Mouse (Mus musculus): ENCODE data around the gene Msgn1. TPM values are rescaled to one million over a fixed set of nuclear protein-coding genes. Genes with fewer than 3 reads are reported as not detected.

The Msgn1 gene
- polyA plus RNA-seq (2015; fragmentation: Nextera tagmentation; extraction: Ambion mirVana) = not detected in 2 replicates

DNA sequence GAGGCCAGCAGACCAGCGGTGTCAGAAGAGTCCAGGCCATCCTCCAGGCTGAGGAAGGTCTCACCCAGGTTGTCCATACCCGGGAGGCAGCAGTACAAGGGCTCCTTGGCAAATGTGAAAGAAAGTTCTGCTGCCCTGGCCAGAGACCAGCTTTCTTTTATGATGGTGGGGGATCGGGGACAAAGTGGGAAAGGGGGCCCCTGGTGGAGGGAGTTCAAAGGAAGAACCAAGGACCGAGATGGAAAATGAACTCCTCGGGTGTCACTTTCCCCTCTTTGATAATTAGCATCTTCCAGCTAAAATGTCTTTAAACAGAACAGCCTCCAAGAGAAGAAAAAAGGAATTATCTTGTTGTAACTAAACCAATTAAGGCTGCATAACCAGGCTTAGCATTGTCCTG is at the start of gene Msgn1:
Gene Msgn1, minus strand, starts transcription at position 101 of the 400 bp plus-strand sequence.
- peaks cover 8% of the 10 kb centered on the region for H3K4me1 ChIP-seq
- H3K36me3 ChIP-seq = no peaks in the 10 kb centered on the region
- 38% methylated on average over 5 of the region's 5 CpGs for WGBS
- H3K27me3 ChIP-seq = no peaks in the 10 kb centered on the region
- H3K27ac ChIP-seq = no peak within 1 kb of the TSS
- no peak for ATAC-seq (ENCODE audit: borderline replicate concordance, extremely low read depth, low FRiP score, low TSS enrichment)
- H3K9ac ChIP-seq = no peak within 1 kb of the TSS
- H3K4me2 ChIP-seq = no peak within 1 kb of the TSS
- H3K9me3 ChIP-seq = no peaks in the 10 kb centered on the region
- H3K4me3 ChIP-seq = no peak within 1 kb of the TSS

- no peak overlapping the region for H3K4me2 ChIP-seq
- H3K27ac ChIP-seq = no peak overlapping the region
- H3K27me3 ChIP-seq = no peaks in the 10 kb centered on the region
- no peaks in the 10 kb centered on the region for H3K9me3 ChIP-seq
- no peak for ATAC-seq (ENCODE audit: borderline replicate concordance, extremely low read depth, low FRiP score, low TSS enrichment)
- H3K4me3 ChIP-seq = no peak overlapping the region
- no peak overlapping the region for H3K9ac ChIP-seq
- H3K4me1 ChIP-seq = no peaks in the 10 kb centered on the region
- peaks cover 12% of the 10 kb centered on the region; the same call in 1 of the 2 replicates for H3K36me3 ChIP-seq
- 73% methylated on average over 3 of the region's 3 CpGs for WGBS
Observed at GRCm38 (mm10) chr12:11250322-11250721, 41.5 kb upstream of the Msgn1 start.

DNA sequence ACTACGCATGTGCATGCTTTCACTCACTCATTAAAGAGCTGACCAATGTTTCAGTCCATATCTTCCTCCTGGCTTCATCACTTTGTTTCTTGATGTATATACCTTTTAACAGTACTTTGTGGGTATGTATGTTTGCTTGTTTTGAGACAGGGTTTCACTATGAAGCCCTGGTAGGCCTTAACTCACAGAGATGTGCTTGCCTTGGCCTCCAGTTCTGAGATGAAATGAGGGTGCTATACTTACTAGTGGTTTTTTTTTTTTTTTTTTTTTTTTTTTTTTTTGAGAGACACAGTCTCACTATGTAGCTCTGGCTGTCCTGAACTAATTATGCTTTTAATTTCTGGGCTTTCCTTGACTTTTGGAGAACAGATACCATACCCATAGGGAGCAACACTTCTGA is 38.7 kb upstream of the Msgn1 start:
- no peaks in the 10 kb centered on the region for H3K4me1 ChIP-seq
- no peaks in the 10 kb centered on the region for H3K9me3 ChIP-seq
- H3K27me3 ChIP-seq = no peaks in the 10 kb centered on the region
- no peak overlapping the region for H3K4me3 ChIP-seq
- H3K36me3 ChIP-seq = peaks cover 17% of the 10 kb centered on the region; the same call in 1 of the 2 replicates
- 91% methylated on average over 1 of the region's 1 CpGs for WGBS
- ATAC-seq (ENCODE audit: borderline replicate concordance, extremely low read depth, low FRiP score, low TSS enrichment) = no peak
- no peak overlapping the region for H3K4me2 ChIP-seq
- H3K27ac ChIP-seq = no peak overlapping the region
- no peak overlapping the region for H3K9ac ChIP-seq

DNA sequence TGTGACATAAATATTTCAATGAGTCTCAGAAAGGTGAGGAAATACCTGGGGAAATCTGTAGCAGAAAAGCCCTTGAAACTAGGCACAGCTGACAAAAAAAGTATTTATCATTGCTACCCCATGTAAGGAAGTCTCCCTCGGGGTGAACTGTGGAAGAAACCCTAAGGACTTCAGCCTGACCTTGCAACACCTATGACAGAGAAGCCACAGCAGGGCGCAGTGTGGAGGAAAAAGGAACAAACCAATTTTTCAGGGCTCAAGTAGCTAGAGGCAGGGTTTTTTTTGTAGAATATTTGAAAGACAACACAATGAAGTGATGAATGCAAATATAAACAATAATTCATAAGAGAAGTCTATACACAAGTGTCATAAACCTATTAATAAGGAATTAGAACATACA is 27.2 kb upstream of the Msgn1 start:
- no peak overlapping the region for H3K27ac ChIP-seq
- H3K4me2 ChIP-seq = no peak overlapping the region
- no peaks in the 10 kb centered on the region for H3K4me1 ChIP-seq
- H3K9me3 ChIP-seq = no peaks in the 10 kb centered on the region
- 54% methylated on average over 2 of the region's 2 CpGs for WGBS
- H3K4me3 ChIP-seq = no peak overlapping the region
- H3K27me3 ChIP-seq = no peaks in the 10 kb centered on the region
- H3K9ac ChIP-seq = no peak overlapping the region
- peaks cover 2% of the 10 kb centered on the region; the same call in 1 of the 2 replicates for H3K36me3 ChIP-seq
- ATAC-seq (ENCODE audit: borderline replicate concordance, extremely low read depth, low FRiP score, low TSS enrichment) = no peak

- 73% methylated on average over 2 of the region's 2 CpGs for WGBS
- Histone ChIP-seq H3K9me3 (no peaks in the 10 kb centered on the region), H3K27me3 (no peaks in the 10 kb centered on the region), H3K36me3 (no peaks in the 10 kb centered on the region), H3K27ac (no peak overlapping the region), H3K4me1 (peaks cover 5% of the 10 kb centered on the region), H3K9ac (no peak overlapping the region), H3K4me3 (no peak overlapping the region), H3K4me2 (no peak overlapping the region)
- no peak for ATAC-seq (ENCODE audit: borderline replicate concordance, extremely low read depth, low FRiP score, low TSS enrichment)
Observed at GRCm38 (mm10) chr12:11230267-11230666, 21.5 kb upstream of the Msgn1 start.

DNA sequence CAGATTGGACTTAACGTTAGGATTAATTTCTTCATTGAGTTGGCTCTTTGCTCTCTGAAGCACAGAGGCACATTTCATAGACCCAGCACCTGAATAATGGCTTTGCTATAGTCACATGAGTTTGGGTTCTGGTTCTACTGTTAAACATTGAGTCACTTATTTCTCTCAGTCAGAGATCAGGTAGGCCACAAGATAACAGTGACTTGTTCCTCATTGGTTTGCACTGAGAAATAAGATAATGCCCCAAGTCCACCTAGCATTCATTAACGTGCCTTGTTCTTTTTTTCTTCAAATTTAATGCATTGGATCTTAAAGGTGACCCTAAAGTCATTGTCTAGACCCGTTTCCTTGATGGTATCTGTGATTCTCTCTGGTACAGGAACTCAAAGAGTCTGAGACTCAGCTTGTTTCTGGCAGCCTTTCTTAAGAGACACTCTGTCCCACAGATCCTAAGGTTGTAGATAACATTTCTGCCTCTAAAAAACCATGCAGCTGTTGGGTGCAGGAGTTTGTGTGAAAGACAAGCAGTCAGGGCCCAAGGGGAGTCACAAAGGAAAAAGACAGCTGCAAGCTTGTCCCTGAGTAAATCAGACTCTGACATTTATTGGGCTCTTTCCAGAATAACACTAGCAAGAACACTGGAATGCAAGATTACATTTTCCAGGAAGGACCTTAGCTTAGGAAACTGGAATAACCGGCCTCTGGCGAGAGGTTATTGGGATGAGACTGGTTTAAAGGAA is 17.9 kb upstream of the Msgn1 start:
- Histone ChIP-seq H3K9me3 (no peaks in the 10 kb centered on the region), H3K27ac (no peak overlapping the region), H3K4me2 (no peak overlapping the region), H3K4me1 (peaks cover 5% of the 10 kb centered on the region), H3K27me3 (no peaks in the 10 kb centered on the region), H3K36me3 (no peaks in the 10 kb centered on the region), H3K4me3 (no peak overlapping the region), H3K9ac (no peak overlapping the region)
- ATAC-seq (ENCODE audit: borderline replicate concordance, extremely low read depth, low FRiP score, low TSS enrichment) = peak; percentile 42; the same call in 1 of the 2 replicates
- WGBS = 49% methylated on average over 5 of the region's 5 CpGs

- 46% methylated on average over 1 of the region's 1 CpGs for WGBS
- H3K9me3 ChIP-seq = no peaks in the 10 kb centered on the region
- peaks cover 5% of the 10 kb centered on the region for H3K4me1 ChIP-seq
- no peaks in the 10 kb centered on the region for H3K36me3 ChIP-seq
- no peak overlapping the region for H3K4me2 ChIP-seq
- no peak overlapping the region for H3K4me3 ChIP-seq
- no peaks in the 10 kb centered on the region for H3K27me3 ChIP-seq
- ATAC-seq (ENCODE audit: borderline replicate concordance, extremely low read depth, low FRiP score, low TSS enrichment) = no peak; the same call in 1 of the 2 replicates
- no peak overlapping the region for H3K9ac ChIP-seq
- no peak overlapping the region for H3K27ac ChIP-seq
Observed at GRCm38 (mm10) chr12:11226123-11226522, 17.4 kb upstream of the Msgn1 start.

DNA sequence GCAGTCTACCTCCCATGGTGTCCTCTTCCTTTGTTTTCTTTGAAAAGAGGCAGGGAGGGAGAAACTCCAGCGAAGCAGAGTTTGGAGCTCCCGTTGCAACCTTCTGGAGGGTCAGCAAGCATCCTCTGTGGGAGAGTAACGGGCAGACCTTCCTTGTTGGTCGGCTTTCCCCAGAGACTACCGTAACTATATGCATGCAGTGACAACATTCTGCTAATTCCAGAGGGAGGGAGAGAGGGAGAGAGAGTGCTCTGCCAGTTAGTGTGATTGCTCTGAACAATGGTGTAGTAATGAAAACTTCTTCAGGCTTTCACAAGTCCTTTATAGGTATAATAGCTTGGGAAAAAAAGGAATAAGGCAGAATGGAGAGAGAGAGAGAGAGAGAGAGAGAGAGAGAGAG is 15.9 kb upstream of the Msgn1 start:
- Histone ChIP-seq H3K9me3 (no peaks in the 10 kb centered on the region), H3K27me3 (no peaks in the 10 kb centered on the region), H3K4me1 (peaks cover 5% of the 10 kb centered on the region), H3K27ac (no peak overlapping the region), H3K4me3 (no peak overlapping the region), H3K4me2 (no peak overlapping the region), H3K36me3 (no peaks in the 10 kb centered on the region), H3K9ac (no peak overlapping the region)
- 7% methylated on average over 5 of the region's 5 CpGs for WGBS
- no peak for ATAC-seq (ENCODE audit: borderline replicate concordance, extremely low read depth, low FRiP score, low TSS enrichment)

- H3K27me3 ChIP-seq = no peaks in the 10 kb centered on the region
- no peak overlapping the region for H3K4me3 ChIP-seq
- no peak overlapping the region for H3K4me2 ChIP-seq
- 65% methylated on average over 10 of the region's 10 CpGs for WGBS
- H3K9me3 ChIP-seq = no peaks in the 10 kb centered on the region
- no peaks in the 10 kb centered on the region for H3K36me3 ChIP-seq
- H3K9ac ChIP-seq = no peak overlapping the region
- H3K27ac ChIP-seq = no peak overlapping the region
- peaks cover 5% of the 10 kb centered on the region for H3K4me1 ChIP-seq
- no peak for ATAC-seq (ENCODE audit: borderline replicate concordance, extremely low read depth, low FRiP score, low TSS enrichment)
Observed at GRCm38 (mm10) chr12:11223090-11223489, 14.3 kb upstream of the Msgn1 start.

- peaks cover 5% of the 10 kb centered on the region for H3K4me1 ChIP-seq
Observed at GRCm38 (mm10) chr12:11222566-11222965, 13.8 kb upstream of the Msgn1 start.

DNA sequence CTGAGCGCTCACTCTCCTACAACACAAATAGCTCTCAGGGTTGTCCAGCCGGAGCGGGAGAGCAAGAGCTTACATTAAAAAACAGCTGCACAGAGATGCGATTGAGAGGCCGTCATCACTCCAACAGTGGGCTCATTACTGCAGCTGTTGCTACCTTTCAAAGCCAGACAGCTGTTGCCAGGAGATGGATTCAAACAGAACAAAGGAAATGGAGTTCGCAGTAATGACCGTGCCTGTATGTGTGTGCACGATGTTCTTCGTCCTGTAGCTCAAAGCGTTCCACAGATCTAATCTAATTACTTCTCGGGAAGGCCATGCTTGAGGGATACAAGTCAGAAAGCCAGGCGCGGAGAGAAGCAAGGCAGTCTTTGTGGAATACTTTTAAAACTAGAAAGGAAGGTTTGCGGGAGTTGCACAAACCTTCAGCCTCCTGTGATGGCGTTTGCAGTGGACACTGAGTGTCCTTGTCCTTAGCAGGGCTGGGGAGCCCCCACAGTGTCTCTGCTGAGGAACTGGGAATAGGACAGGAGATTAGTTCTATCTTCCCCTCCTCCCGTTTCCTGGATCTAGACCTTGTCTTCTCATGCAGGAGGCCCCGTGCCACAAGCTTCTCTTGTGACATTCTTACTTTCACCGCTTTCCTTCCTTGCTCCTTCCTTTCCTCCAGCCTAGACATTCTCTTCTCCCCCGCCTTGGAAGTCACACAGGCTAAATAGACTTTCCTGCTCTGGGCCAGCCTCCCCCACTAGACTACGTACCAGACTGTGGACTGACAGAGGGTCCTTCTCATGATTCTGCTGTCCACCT is 13.0 kb upstream of the Msgn1 start:
- Histone ChIP-seq H3K9ac (no peak overlapping the region), H3K4me2 (no peak overlapping the region; the same call in 1 of the 2 replicates)
- peak; percentile 71; the same call in 1 of the 2 replicates for ATAC-seq (ENCODE audit: borderline replicate concordance, extremely low read depth, low FRiP score, low TSS enrichment)

More at GRCm38 (mm10) chr12:11222566-11222965, 13.8 kb upstream of the Msgn1 start:
- Histone ChIP-seq H3K4me3 (no peak overlapping the region), H3K27me3 (no peaks in the 10 kb centered on the region), H3K9ac (no peak overlapping the region), H3K36me3 (no peaks in the 10 kb centered on the region), H3K9me3 (no peaks in the 10 kb centered on the region), H3K4me2 (no peak overlapping the region), H3K27ac (no peak overlapping the region)
- ATAC-seq (ENCODE audit: borderline replicate concordance, extremely low read depth, low FRiP score, low TSS enrichment) = no peak
- 67% methylated on average over 3 of the region's 3 CpGs for WGBS

GRCm38 (mm10) chr12:11217726-11218250 is 9.0 kb upstream of the Msgn1 start:
- ATAC-seq (ENCODE audit: borderline replicate concordance, extremely low read depth, low FRiP score, low TSS enrichment) = no peak
- 64% methylated on average over 7 of the region's 7 CpGs for WGBS
- no peaks in the 10 kb centered on the region for H3K9me3 ChIP-seq

More for the DNA sequence above, 13.0 kb upstream of the Msgn1 start:
- no peak overlapping the region for H3K4me3 ChIP-seq
- no peak overlapping the region for H3K27ac ChIP-seq
- H3K4me1 ChIP-seq = peaks cover 2% of the 10 kb centered on the region
- no peaks in the 10 kb centered on the region for H3K27me3 ChIP-seq
- no peaks in the 10 kb centered on the region for H3K36me3 ChIP-seq
- H3K9me3 ChIP-seq = no peaks in the 10 kb centered on the region
- WGBS = 54% methylated on average over 20 of the region's 20 CpGs

More at GRCm38 (mm10) chr12:11217726-11218250, 9.0 kb upstream of the Msgn1 start:
- Histone ChIP-seq H3K4me1 (no peaks in the 10 kb centered on the region), H3K4me2 (no peak overlapping the region), H3K27me3 (no peaks in the 10 kb centered on the region), H3K4me3 (no peak overlapping the region), H3K36me3 (no peaks in the 10 kb centered on the region), H3K27ac (no peak overlapping the region), H3K9ac (no peak overlapping the region)
